ENCODE assay signal across 25 mouse cellular contexts in the genomic region with DNA sequence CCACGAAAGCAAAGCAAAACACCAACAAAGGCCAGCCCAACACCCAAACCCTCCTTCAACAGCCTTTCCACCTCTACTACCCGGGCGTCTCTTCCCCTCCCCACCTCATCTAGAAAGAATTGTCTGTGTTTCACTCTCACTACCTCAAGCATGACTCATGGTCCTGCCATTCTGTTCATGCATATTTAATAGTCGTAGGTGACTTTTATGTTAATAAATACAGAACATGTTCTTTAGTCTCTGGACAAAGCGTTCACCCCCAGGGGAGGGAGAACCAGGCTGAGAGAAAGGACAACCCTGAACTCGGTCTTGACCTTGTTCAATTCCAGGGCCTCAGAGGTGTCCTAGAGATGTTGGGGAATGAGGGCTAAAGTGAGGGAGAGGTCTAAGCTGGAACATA. TPM values are rescaled to one million over a fixed set of nuclear protein-coding genes. Genes with fewer than 3 reads are reported as not detected.
DNase-seq lines count a peak whose midpoint lies in the region; TF ChIP-seq lines count a peak whose summit lies in the region.
"Had no signal": no experiment of that assay in that cellular context is flagged by ENCODE, and none has a peak within 500 bp of the region (broad histone marks: within the 10 kb centered on the region; RNA-seq: fewer than 3 reads in every experiment).

No protein-coding gene starts in this region.

- intact Hi-C loops in heart, postnatal 14 days (cut with DNase I) = loop anchor here (5.0 kb wide), 2 partner anchors 52 to 67 kb away; no protein-coding TSS in a partner anchor

- no peak overlapping the region for H3K4me3 ChIP-seq in cerebellum, adult 2 months (replicated peaks; ENCODE audit: insufficient read depth, low read depth, low read length)
- H3K4me3 ChIP-seq: heart, embryonic 12.5 days; hindbrain, embryonic 12.5 days; left cerebral cortex, adult 2 months; liver, embryonic 13.5 days; megakaryocyte, embryonic 14.5 days; midbrain, embryonic 13.5 days; neural tube, embryonic 12.5 days had no signal

- no peaks in the 10 kb centered on the region; the same call in 1 of the 2 replicates for H3K4me1 ChIP-seq in cerebellum, adult 2 months (ENCODE audit: control insufficient read depth, insufficient read depth, low read length)
- H3K4me1 ChIP-seq: hindbrain, embryonic 12.5 days; midbrain, embryonic 13.5 days had no signal

- no peak for TF ChIP-seq POLR2A in cerebellum, adult 2 months (IDR thresholded peaks at IDR 0.05; ENCODE audit: borderline replicate concordance, insufficient read depth, low read length)

- no peak for TF ChIP-seq CTCF in cerebellum, adult 2 months (IDR thresholded peaks at IDR 0.05; ENCODE audit: borderline replicate concordance, insufficient read depth, low read depth, low read length)

- 65% methylated on average over 6 of the region's 6 CpGs for WGBS in cerebellum, adult 2 months

- DNase-seq in cerebellum, adult 9-11 months = peak; percentile 32
- no peak for DNase-seq in cerebellum, adult 2 months
- DNase-seq in Muller cell, postnatal 12 days (ENCODE audit: inconsistent ontology term) = peak; percentile 54
- DNase-seq in kidney, adult 8-10 months = peak; percentile 28 to 50
- peak; percentile 33 to 72 for DNase-seq in kidney, postnatal 25 days
- no peak for DNase-seq in left cerebral cortex, adult 11 months (ENCODE audit: low spot score)
- DNase-seq in heart, postnatal 14 days = no peak
- DNase-seq: adrenal gland, postnatal 36 days; cerebellum, adult 11 months; gastrocnemius, postnatal 14 days; heart, adult 11 months; heart, postnatal 10 days; layer of hippocampus, adult 9-11 months; liver, embryonic 13.5 days; lung, embryonic 14.5 days; retina, postnatal 1 day; right cerebral cortex, postnatal 25 days; spleen, adult 18-20 months; thymus, postnatal 14 days had no signal

- H3K27me3 ChIP-seq in cerebellum, adult 2 months (ENCODE audit: control insufficient read depth, insufficient read depth, low read length) = no peaks in the 10 kb centered on the region

- H3K27ac ChIP-seq in cerebellum, adult 2 months (ENCODE audit: insufficient read depth, low read length) = no peak overlapping the region
- H3K27ac ChIP-seq: hindbrain, embryonic 12.5 days; left cerebral cortex, adult 2 months; liver, embryonic 13.5 days; midbrain, embryonic 13.5 days; neural tube, embryonic 12.5 days had no signal

RNA-seq across cellular contexts. Expression of gene Specc1, which starts 1.4 kb away (rescaled TPM):
- 79.7 and 80.4 TPM in 2 replicates for polyA plus RNA-seq in cerebellum, adult 2 months (2012; rRNA removed)
- total RNA-seq in heart, postnatal 14 days (2021) = 10 to 100 TPM; 21.2 to 23.5 TPM

RNA-seq across cellular contexts. Expression of gene Akap10, which starts 25.1 kb away (rescaled TPM):
- 17.1 and 18.1 TPM in 2 replicates for polyA plus RNA-seq in cerebellum, adult 2 months (2012; rRNA removed)
- total RNA-seq in heart, postnatal 14 days (2021) = 10 to 100 TPM; 14.7 to 15.6 TPM

Comparison
In these comparisons a context has a peak if more than half of its experiments do, and no peak if none do; other contexts are left out.
1. DNase-seq: peak in cerebellum, adult 9-11 months (single experiment), Muller cell, postnatal 12 days (single experiment), kidney, adult 8-10 months (2 of 2) and kidney, postnatal 25 days (2 of 2); none in cerebellum, adult 2 months (0 of 2), left cerebral cortex, adult 11 months (single experiment) and heart, postnatal 14 days (0 of 2).